Mouse (Mus musculus): ENCODE measurements around the gene Klk1b21.
"Not testable (repeated sequence)": the region's sequence is repeated elsewhere in the genome, so short reads cannot be mapped to it uniquely, and the experiment has no call there.

Klk1b21 gene

DNA sequence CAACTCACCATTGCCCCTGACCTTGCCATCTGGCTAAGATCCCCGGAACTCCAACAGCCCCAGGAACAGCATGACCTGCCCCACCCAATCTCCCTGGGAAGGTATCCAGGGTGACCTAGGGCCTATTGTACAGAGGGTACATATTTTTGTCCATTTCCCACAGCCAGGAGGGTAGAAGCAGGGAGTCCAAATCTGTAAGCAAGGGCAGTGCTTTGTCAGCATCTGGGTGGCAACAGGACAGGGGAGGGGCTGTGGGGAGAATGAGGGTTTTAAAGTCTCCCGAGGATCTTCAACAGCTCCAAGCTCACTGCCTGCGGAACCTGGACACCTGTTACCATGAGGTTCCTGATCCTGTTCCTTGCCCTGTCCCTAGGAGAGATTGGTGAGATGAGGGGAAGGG lies at the start of gene Klk1b21:
TSS of gene Klk1b21 (plus strand) at position 301 of the 400 bp plus-strand sequence.
- not testable (repeated sequence) for DNase-seq (ENCODE audit: low spot score)

DNA sequence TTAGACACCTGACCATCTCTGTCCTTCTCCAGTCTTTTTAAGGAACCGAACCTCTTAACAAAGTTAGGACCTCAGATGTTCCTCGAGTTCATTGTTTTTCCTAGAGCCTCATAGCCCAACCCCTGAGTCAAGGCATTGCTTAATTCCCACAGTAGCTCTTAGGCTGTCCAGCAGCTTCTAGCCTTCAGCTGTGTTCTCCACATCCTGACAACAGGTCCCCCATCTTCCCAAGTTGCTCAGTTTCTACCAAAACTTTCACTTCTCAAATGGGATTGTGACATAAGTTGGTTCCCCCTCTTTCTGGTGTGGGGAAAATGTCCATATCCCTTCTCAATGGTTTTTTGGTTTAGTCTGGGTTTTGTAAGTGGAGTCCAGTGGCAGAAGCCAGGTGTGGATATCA lies 30.0 kb upstream of the Klk1b21 start:
- DNase-seq (ENCODE audit: low spot score), result no peak

DNA sequence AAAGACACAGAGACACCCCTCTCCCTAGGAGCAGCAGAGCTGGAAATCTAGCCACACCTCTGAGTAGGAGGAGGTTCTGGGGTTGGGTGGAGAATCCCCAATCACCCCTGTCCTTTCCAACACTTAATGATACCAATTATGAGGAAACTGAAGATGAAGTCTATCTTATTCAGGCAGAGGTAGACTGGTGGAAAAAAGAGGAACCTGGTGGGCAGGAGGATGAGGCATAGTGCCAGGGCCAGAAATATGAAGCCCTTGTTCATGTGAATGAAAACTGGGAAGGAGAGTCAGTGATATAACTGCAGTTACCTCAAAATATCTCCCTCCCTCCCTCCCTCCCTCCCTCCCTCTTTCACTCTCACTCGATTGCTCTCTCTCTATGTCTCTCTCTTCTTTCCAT lies 24.4 kb upstream of the Klk1b21 start:
- DNase-seq (ENCODE audit: low spot score), result no peak

DNA sequence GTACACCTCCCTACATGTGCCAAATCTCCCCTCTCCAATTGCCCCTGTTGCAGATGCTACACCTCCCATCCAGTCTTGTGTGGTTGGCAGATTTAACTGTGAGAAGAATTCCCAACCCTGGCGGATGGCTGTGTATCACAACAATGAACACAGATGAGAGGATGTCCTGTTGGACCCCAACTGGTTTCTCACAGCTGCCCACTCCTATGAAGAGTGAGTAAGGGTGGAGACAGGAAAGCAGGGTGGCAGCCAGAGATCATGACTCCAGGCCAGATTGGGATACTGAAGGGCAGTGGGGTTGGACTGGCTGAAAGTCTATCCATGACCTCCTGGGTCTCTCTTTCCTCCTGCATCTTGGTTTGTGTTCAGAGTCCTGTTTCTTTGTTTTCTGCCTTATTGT lies 6.0 kb upstream of the Klk1b21 start:
- DNase-seq (ENCODE audit: low spot score), result no peak

DNA sequence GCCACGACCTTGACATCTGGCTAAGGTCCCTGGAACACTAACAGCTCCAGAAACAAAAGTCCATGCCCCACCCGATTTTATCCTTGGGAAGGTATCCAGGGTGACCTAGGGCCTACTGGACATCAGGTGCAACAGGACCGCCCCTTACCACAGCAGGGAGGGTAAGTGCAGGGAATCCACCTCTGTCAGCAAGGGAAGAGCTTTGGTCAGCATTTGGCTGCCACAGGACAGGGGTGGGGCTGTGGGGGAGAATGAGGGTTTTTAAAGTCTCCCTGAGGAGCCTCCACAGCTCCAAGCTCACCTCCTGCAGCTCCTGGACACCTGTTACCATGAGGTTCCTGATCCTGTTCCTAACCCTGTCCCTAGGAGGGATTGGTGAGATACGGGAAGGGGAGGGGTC lies 10.2 kb downstream of the Klk1b21 start, which contains the start of gene Klk1b22:
TSS of gene Klk1b22 (plus strand) at position 301 of the 400 bp plus-strand sequence.
- DNase-seq (ENCODE audit: low spot score), result no peak

DNA sequence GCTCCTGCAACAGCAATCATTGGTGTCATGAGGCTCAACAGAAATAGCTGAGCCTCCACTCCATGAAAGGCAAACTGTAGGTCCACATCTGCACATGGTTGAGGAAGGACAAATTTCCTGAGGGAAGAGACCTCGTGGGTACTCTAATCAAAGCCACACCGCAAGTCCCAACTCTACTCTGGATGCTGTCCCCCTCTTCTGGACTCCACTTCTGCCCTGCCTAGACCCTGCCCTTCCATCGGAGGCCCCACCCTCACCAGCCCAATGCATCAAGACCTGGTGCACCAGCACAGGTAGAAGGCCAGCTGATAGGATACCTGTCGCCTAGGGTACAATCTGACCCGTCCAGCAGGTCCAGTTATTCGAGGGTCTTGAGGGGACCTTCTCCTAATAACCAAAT lies 21.3 kb downstream of the Klk1b21 start:
- DNase-seq (ENCODE audit: low spot score), result no peak

DNA sequence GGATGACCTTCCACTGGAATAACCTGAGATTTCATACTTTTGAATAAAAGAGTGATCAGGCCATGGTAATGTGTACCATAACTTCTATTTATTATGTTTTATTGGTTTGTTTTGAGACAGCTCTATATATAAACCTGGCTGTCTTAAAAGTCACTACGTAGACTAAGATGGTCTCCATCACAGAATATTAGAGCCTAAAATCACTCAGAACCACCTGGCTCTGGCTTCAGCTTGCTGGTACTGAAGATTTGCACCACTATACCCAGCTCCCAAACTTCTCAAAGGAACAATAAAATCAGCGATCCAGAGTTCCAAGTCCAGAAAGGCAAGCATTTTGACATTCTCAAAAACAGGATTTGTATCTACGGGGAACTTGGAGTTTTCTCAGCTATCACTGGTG lies 34.3 kb downstream of the Klk1b21 start, which contains the start of gene Klk1b16:
TSS of gene Klk1b16 (plus strand) at position 301 of the 400 bp plus-strand sequence.
- DNase-seq (ENCODE audit: low spot score), result no peak
